Mouse (Mus musculus) liver, embryonic 16.5 days (tissue): ENCODE measurements around the gene Cd40. TPM values are rescaled to one million over a fixed set of nuclear protein-coding genes. Genes with fewer than 3 reads are reported as not detected.

Experiments used
- ATAC-seq: fragments of 200-750 bp; cut with Nextera tagmentation; 2 replicates; pipeline ENCODE4 v1.8.0; 2017; ENCODE audit warnings: low read depth, mild to moderate bottlenecking, moderate number of reproducible peaks, moderate library complexity
- H3K27ac ChIP-seq: fragments of 300-500 bp; sonication (generic); 2 replicates; pipeline ENCODE4 v1.5.1; 2014; ENCODE audit warnings: mild to moderate bottlenecking, low read length
- H3K27me3 ChIP-seq: fragments of 300-500 bp; sonication (generic); 2 replicates; pipeline ENCODE4 v1.6.1; 2014; ENCODE audit warnings: low read depth, low read length, mixed read lengths; ENCODE audit not compliant: control insufficient read depth, insufficient read depth
- H3K36me3 ChIP-seq: fragments of 300-500 bp; sonication (generic); 2 replicates; pipeline ENCODE4 v1.6.1; 2014; ENCODE audit warnings: mild to moderate bottlenecking; ENCODE audit not compliant: control insufficient read depth, insufficient read depth
- H3K4me1 ChIP-seq: fragments of 300-500 bp; sonication (generic); 2 replicates; pipeline ENCODE4 v1.6.1; 2014; ENCODE audit warnings: low read depth, low read length, mixed read lengths; ENCODE audit not compliant: control insufficient read depth
- H3K4me2 ChIP-seq: fragments of 300-500 bp; sonication (generic); 2 replicates; pipeline ENCODE4 v1.6.1; 2014; ENCODE audit warnings: low read depth, low read length, mixed read lengths
- H3K4me3 ChIP-seq: fragments of 300-500 bp; sonication (generic); 2 replicates; pipeline ENCODE4 v1.5.1; 2014; ENCODE audit warnings: low read depth, mild to moderate bottlenecking, low read length
- H3K9ac ChIP-seq: fragments of 300-500 bp; sonication (generic); 2 replicates; pipeline ENCODE4 v1.6.1; 2014; ENCODE audit warnings: low read depth, low read length
- H3K9me3 ChIP-seq: fragments of 300-500 bp; sonication (generic); replicated peaks from 2 replicates; pipeline ENCODE4 v1.6.1; 2016; ENCODE audit warnings: low read length; ENCODE audit not compliant: control insufficient read depth
- WGBS: fragments of 180-500 bp; shearing (Covaris S2); extraction: QIAGEN DNeasy Blood & Tissue Kit; methylation state at CpG from one replicate; pipeline ENCODE4 v1.1.7; 2014; ENCODE audit not compliant: insufficient replicate concordance; 5-methylcytosine and 5-hydroxymethylcytosine counted together
- polyA plus RNA-seq: library from polyadenylated mRNA; unstranded; fragments of >200 nt; fragmentation: Nextera tagmentation; extraction: Ambion mirVana; gene quantifications from 2 replicates; pipeline ENCODE4 v1.2.1, GENCODE M21; 2015

The Cd40 gene
- 2.6 and 3.0 TPM in 2 replicates for polyA plus RNA-seq

DNA sequence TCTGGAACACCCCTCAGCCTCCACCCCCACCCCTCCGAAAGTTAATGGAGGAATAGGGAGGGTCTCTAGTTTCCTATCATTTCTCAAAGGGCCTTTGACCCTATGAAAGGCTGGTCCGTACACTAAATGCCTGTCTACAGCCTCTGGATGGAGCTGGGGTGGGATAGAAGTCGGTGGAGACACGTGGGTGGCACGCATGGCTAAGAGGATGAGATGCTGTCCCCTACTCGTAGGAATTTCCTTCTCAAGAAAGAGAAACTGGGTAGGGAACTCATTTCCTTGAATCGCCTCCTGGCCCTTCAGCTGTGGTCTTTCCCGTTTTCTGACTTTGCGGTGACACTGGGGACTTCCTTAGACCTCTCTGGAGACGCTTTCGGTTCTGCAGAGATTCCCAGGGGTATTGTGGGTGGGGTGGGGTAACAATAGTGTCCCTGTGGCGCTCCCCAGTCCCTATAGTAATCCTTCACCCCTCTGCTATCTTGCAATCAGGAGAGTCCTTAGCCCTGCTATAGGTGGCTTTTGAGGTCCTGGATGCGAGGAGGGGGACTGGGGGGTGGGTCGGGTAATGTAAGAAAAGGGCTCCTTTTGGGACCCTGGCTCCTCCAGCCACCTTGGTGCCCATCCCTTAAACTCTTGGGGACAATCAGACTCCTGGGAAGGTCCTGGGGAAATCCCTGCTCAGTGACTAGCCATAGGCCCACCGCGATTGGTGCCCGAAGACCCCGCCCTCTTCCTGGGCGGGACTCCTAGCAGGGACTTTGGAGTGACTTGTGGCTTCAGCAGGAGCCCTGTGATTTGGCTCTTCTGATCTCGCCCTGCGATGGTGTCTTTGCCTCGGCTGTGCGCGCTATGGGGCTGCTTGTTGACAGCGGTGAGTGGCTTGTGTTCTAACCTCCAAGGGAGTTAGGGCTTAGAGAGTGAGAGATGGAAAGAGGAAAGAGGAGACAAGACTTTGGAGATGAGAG is at the start of gene Cd40:
TSS of gene Cd40 (plus strand) at position 740 of the 965 bp plus-strand sequence.
- peak; percentile 83 for ATAC-seq
- peaks cover 5% of the 10 kb centered on the region for H3K27me3 ChIP-seq
- peak within 1 kb of the TSS; percentile 48 for H3K4me3 ChIP-seq
- WGBS = 8% methylated on average over 25 of the region's 25 CpGs
- no peaks in the 10 kb centered on the region for H3K4me1 ChIP-seq
- no peak within 1 kb of the TSS for H3K27ac ChIP-seq
- peak within 1 kb of the TSS; percentile 52 for H3K4me2 ChIP-seq
- H3K36me3 ChIP-seq = no peaks in the 10 kb centered on the region
- no peaks in the 10 kb centered on the region for H3K9me3 ChIP-seq
- H3K9ac ChIP-seq = no peak within 1 kb of the TSS

DNA sequence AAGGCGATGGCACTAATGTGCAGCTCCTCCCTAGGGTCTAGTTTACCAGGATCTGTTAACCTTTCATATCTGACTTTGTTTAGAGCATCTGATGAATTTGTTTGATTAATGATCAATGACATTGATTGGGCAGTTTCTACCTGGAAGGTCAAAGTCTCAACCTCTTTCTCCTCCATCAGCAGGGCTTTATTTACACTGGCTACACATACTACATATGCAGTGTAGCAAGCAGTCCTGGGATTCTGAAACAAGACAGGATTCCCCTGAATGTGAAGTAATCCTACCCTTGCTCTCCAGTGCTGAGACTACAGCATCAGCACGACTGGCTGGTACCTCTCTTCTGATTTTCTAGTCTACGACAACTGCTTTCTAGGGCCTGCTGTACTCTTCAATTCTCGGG is 48.6 kb upstream of the Cd40 start:
- H3K4me1 ChIP-seq = no peaks in the 10 kb centered on the region; the same call in none of the 2 replicates
- peak; percentile 75 for ATAC-seq
- peak overlapping the region; percentile 57; the same call in 1 of the 2 replicates for H3K27ac ChIP-seq
- peaks cover 49% of the 10 kb centered on the region for H3K36me3 ChIP-seq
- H3K9ac ChIP-seq = no peak overlapping the region
- WGBS = 71% methylated on average over 4 of the region's 4 CpGs
- no peaks in the 10 kb centered on the region for H3K27me3 ChIP-seq
- H3K4me2 ChIP-seq = no peak overlapping the region
- no peaks in the 10 kb centered on the region for H3K9me3 ChIP-seq
- H3K4me3 ChIP-seq = no peak overlapping the region

DNA sequence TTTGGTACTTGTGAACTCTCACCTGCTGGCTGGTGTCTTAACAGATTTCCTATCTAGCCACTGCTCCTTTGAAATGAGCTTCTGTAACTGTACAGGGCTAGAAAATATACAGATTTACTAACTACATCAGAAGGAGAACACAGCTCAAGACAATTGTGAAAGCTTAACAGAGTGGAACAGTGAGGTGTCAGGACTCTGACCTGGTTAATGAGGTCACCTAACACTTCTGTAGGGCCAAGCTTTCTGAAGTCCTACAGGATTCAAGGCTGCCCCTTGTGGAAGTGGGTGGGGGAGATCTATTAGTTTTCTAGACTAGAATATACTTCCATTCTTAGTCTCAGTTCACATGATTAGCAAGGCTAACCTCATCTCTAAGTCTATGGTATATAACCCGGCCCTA is 47.4 kb upstream of the Cd40 start:
- WGBS = 82% methylated on average over 1 of the region's 1 CpGs
- Histone ChIP-seq H3K4me1 (no peaks in the 10 kb centered on the region; the same call in none of the 2 replicates), H3K9ac (no peak overlapping the region), H3K27me3 (no peaks in the 10 kb centered on the region), H3K36me3 (peaks cover 42% of the 10 kb centered on the region), H3K4me2 (no peak overlapping the region), H3K27ac (no peak overlapping the region), H3K4me3 (no peak overlapping the region), H3K9me3 (no peaks in the 10 kb centered on the region)
- no peak for ATAC-seq

DNA sequence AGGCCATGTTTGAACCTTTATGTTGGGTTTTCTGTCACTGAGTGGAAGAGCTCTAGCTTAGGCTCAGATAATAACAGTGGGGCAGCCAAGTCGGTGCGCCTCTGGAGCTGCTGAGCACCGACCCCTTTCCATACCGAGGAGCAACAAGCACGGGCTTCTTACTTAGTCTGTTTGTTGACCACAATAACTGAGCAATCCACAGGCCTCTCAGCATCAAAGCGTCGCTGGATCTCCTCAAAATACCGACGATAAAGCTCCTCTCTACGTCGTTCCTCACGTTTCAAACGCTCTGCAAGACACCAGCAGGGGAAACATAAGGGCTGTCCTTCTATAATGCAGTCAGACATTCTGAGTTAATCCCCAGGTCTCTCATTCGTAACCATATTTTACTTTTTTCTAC is 46.3 kb upstream of the Cd40 start:
- no peak overlapping the region for H3K9ac ChIP-seq
- no peak overlapping the region for H3K4me3 ChIP-seq
- H3K27ac ChIP-seq = no peak overlapping the region
- WGBS = 87% methylated on average over 14 of the region's 14 CpGs
- ATAC-seq = no peak
- no peak overlapping the region for H3K4me2 ChIP-seq
- no peaks in the 10 kb centered on the region; the same call in none of the 2 replicates for H3K4me1 ChIP-seq
- H3K36me3 ChIP-seq = peaks cover 31% of the 10 kb centered on the region
- H3K9me3 ChIP-seq = no peaks in the 10 kb centered on the region
- no peaks in the 10 kb centered on the region for H3K27me3 ChIP-seq

DNA sequence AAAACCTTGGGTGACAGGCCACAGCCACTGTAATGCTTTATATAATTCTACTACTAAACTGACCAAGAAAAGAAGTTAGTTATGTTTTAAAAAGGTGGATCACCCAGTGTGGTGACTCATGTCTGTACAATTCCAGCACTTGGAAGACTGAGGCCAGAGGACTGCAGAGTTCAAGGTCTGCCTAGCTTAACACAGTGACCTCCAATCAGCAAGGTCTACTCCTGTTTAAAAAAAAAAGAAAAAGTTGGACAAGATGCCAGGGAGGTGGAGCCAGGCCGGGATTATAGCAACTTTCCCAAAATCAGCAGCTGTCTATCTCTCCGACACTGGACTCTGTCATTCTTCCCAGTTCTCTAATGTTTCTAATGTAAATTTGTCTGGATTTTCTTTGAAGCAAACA is 45.8 kb upstream of the Cd40 start:
- no peak overlapping the region for H3K4me3 ChIP-seq
- H3K36me3 ChIP-seq = peaks cover 31% of the 10 kb centered on the region
- no peak overlapping the region for H3K27ac ChIP-seq
- H3K4me2 ChIP-seq = no peak overlapping the region
- peak; percentile 46; the same call in 1 of the 2 replicates for ATAC-seq
- H3K4me1 ChIP-seq = no peaks in the 10 kb centered on the region; the same call in none of the 2 replicates
- no peaks in the 10 kb centered on the region for H3K27me3 ChIP-seq
- 70% methylated on average over 2 of the region's 2 CpGs for WGBS
- H3K9ac ChIP-seq = no peak overlapping the region
- no peaks in the 10 kb centered on the region for H3K9me3 ChIP-seq

DNA sequence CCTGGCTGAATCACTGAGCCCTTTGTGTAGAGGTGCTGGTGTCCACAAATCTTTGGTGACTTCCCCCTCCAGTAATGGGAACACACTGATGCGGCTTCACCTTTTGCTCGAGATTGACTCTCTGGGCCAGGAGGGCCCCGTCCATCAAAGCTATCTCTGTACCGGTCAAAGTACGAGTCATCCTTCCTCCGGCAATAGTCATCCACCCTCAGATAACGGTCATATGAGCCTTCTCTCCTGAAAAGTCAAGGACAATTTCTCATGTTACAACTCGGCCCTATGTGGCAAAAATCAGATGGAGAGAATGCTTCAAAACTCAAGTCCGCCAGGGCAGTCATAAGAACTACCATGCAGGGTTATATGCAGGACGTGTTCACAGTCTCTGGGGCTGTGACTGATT is 45.1 kb upstream of the Cd40 start:
- Histone ChIP-seq H3K4me3 (no peak overlapping the region), H3K9me3 (no peaks in the 10 kb centered on the region), H3K9ac (no peak overlapping the region), H3K36me3 (peaks cover 31% of the 10 kb centered on the region), H3K4me2 (no peak overlapping the region), H3K27me3 (no peaks in the 10 kb centered on the region), H3K27ac (no peak overlapping the region), H3K4me1 (no peaks in the 10 kb centered on the region; the same call in none of the 2 replicates)
- no peak for ATAC-seq
- 56% methylated on average over 10 of the region's 10 CpGs for whole genome bisulfite sequencing

DNA sequence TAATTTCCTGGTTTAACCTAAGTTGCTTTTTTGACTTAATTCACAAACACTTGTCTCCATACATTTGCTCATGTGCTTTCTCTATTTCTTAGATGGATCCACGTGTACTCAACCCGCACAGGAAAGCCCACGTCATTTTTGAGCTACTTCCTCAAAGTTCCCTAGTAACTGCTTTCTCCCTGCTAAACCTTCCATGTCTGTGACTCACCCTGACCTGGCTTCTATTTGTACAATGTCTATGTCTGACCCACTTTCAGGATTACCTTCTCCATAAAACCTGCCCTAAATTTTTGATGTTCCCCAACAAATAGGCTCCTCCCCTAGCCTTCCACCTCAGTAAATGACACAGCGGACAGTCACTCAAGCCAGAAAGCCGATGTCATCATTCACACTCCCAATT is 40.5 kb upstream of the Cd40 start:
- H3K27ac ChIP-seq = no peak overlapping the region
- no peaks in the 10 kb centered on the region for H3K27me3 ChIP-seq
- H3K4me3 ChIP-seq = no peak overlapping the region
- H3K9me3 ChIP-seq = no peaks in the 10 kb centered on the region
- no peak overlapping the region for H3K4me2 ChIP-seq
- H3K9ac ChIP-seq = no peak overlapping the region
- no peak for ATAC-seq
- 51% methylated on average over 5 of the region's 5 CpGs for WGBS
- peaks cover 16% of the 10 kb centered on the region for H3K36me3 ChIP-seq
- H3K4me1 ChIP-seq = no peaks in the 10 kb centered on the region; the same call in none of the 2 replicates

DNA sequence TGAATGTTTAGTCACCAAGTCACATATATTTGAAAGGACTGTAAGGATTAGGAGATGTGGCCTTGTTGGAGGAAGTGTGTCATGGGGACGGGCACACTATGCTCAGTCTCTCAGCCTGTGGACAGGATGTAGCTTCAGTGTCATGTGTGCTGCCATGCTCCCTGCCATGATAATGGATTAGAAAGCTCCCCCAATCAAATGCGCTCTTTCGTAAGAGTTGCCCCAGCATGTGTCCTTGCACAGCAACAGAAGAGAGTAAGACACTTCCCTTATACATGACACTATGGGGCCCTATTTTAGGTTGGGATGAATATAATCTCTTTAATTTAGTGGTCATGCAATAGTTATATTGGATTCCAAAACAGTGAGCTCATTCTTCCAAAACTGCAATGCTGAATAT is 34.9 kb upstream of the Cd40 start:
- no peak overlapping the region for H3K27ac ChIP-seq
- H3K27me3 ChIP-seq = no peaks in the 10 kb centered on the region
- H3K9ac ChIP-seq = no peak overlapping the region
- peaks cover 3% of the 10 kb centered on the region; the same call in 1 of the 2 replicates for H3K36me3 ChIP-seq
- no peaks in the 10 kb centered on the region; the same call in 1 of the 2 replicates for H3K4me1 ChIP-seq
- no peak overlapping the region for H3K4me2 ChIP-seq
- H3K9me3 ChIP-seq = no peaks in the 10 kb centered on the region
- WGBS = 84% methylated on average over 3 of the region's 3 CpGs
- H3K4me3 ChIP-seq = no peak overlapping the region
- no peak for ATAC-seq

DNA sequence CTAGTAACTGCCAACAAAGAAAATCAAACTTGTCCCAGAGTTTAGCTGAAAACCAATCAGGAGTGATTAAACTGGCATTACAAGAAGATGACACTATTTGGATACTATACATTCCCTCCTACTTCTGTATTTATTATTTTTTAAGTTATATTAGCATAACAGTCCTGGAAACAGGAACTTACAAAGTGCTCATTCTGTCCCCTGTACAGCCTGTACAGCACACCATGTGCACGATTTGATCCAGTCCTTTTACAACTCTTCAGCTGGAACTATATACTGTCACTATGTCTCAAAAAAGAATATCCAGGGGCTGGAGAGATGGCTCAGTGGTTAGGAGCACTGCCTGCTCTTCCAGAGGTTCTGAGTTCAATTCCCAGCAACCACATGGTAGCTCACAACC is 28.3 kb upstream of the Cd40 start:
- Histone ChIP-seq H3K9ac (no peak overlapping the region), H3K4me1 (no peaks in the 10 kb centered on the region; the same call in 1 of the 2 replicates), H3K4me3 (no peak overlapping the region), H3K4me2 (no peak overlapping the region), H3K27ac (no peak overlapping the region), H3K27me3 (no peaks in the 10 kb centered on the region), H3K9me3 (no peaks in the 10 kb centered on the region), H3K36me3 (no peaks in the 10 kb centered on the region; the same call in 1 of the 2 replicates)
- WGBS = 30% methylated on average over 1 of the region's 1 CpGs
- no peak for ATAC-seq
